Mouse (Mus musculus) ES-Bruce4 (cell line): ENCODE results near the gene Lyrm2. TPM values are rescaled to one million over a fixed set of nuclear protein-coding genes. Genes with fewer than 3 reads are reported as not detected.
A peak's percentile ranks its signal among the peaks of the same experiment; 100 is the strongest.

Experiments
- H3K27ac ChIP-seq: 2 replicates; pipeline ENCODE4 v1.5.1; 2012; ENCODE audit warnings: low read length, inconsistent platforms; ENCODE audit not compliant: insufficient read depth
- H3K27me3 ChIP-seq: 2 replicates; pipeline ENCODE4 v1.6.1; 2012; ENCODE audit warnings: mild to moderate bottlenecking, low read length, inconsistent platforms; ENCODE audit not compliant: control insufficient read depth, poor library complexity, insufficient read depth, severe bottlenecking
- H3K36me3 ChIP-seq: 2 replicates; pipeline ENCODE4 v1.6.1; 2012; ENCODE audit warnings: inconsistent platforms, mild to moderate bottlenecking, low read length, moderate library complexity; ENCODE audit not compliant: control insufficient read depth, poor library complexity, insufficient read depth, severe bottlenecking
- H3K4me1 ChIP-seq: one replicate; pipeline ENCODE4 v1.8.1; 2011; ENCODE audit warnings: low read length; ENCODE audit not compliant: control insufficient read depth, insufficient read depth
- H3K4me3 ChIP-seq: 2 replicates; pipeline ENCODE4 v1.5.1; 2011; ENCODE audit warnings: low read depth, mild to moderate bottlenecking, low read length
- H3K9ac ChIP-seq: 2 replicates; pipeline ENCODE4 v1.6.1; 2012; ENCODE audit warnings: low read depth, mild to moderate bottlenecking, inconsistent platforms; ENCODE audit not compliant: poor library complexity, severe bottlenecking
- H3K9me3 ChIP-seq: replicated peaks from 2 replicates; pipeline ENCODE4 v1.6.1; 2012; ENCODE audit warnings: mild to moderate bottlenecking, low read length, inconsistent platforms; ENCODE audit not compliant: control insufficient read depth, poor library complexity, insufficient read depth, severe bottlenecking
- CTCF ChIP-seq: IDR thresholded peaks from one replicate; pipeline ENCODE4 v1.8.1; 2011; ENCODE audit warnings: low read depth, low read length
- EP300 ChIP-seq: IDR thresholded peaks from 2 replicates; pipeline ENCODE4 v1.6.1; 2011; ENCODE audit warnings: low read depth, low read length; ENCODE audit not compliant: insufficient read depth
- POLR2A ChIP-seq: IDR thresholded peaks from one replicate; pipeline ENCODE4 v1.8.1; 2011; ENCODE audit warnings: low read length; ENCODE audit not compliant: insufficient read depth
- polyA plus RNA-seq: library from polyadenylated mRNA; stranded (reverse); fragments of >200 nt; gene quantifications from 2 replicates; pipeline ENCODE4 v1.2.4, GENCODE M21; 2011; ENCODE audit warnings: low read depth; ENCODE audit not compliant: missing spikeins, insufficient read depth, insufficient read length

Gene Lyrm2
- polyA plus RNA-seq, 1 experiment: 30.2 TPM

- H3K9ac ChIP-seq: no peak overlapping the region
- no peak overlapping the region for H3K4me3 ChIP-seq
- H3K27ac ChIP-seq: no peak overlapping the region
- peaks cover 24% of the 10 kb centered on the region for H3K9me3 ChIP-seq
- H3K27me3 ChIP-seq: no peaks in the 10 kb centered on the region
- H3K4me1 ChIP-seq: no peaks in the 10 kb centered on the region
- TF ChIP-seq EP300 (no peak), CTCF (no peak), POLR2A (no peak)
- peaks cover 16% of the 10 kb centered on the region for H3K36me3 ChIP-seq
Observed at GRCm38 (mm10) chr4:32779996-32780395, 20.1 kb upstream of the Lyrm2 start.

- Histone ChIP-seq H3K9ac (no peak overlapping the region), H3K4me1 (no peaks in the 10 kb centered on the region), H3K9me3 (peaks cover 7% of the 10 kb centered on the region), H3K27ac (no peak overlapping the region), H3K36me3 (no peaks in the 10 kb centered on the region), H3K4me3 (no peak overlapping the region), H3K27me3 (no peaks in the 10 kb centered on the region)
- TF ChIP-seq EP300 (no peak), POLR2A (no peak), CTCF (no peak)
Observed at GRCm38 (mm10) chr4:32787110-32787509, 12.9 kb upstream of the Lyrm2 start.

DNA sequence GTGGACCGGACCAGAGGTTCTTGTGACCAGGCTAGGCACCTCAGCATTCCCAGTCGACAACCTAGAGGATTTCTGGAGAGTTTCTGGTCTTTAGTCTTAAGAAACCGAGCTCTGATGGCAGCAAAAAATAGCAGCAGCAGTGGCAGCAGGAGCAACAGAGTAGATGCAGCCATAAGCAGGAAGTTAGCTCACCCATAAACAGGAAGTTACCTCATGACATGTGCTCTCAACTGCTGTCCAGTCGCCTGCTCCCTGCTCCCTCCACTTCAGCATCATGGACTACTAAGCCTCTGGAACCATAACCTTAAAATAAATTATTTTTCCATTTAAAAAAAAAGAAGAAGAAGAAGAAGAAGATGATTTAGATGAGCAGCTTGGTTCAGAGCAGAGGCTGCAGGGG lies 11.0 kb upstream of the Lyrm2 start:
- TF ChIP-seq POLR2A (no peak), EP300 (no peak), CTCF (no peak)
- H3K9me3 ChIP-seq: peaks cover 5% of the 10 kb centered on the region; the same call in 1 of the 2 replicates
- no peak overlapping the region for H3K4me3 ChIP-seq
- no peak overlapping the region for H3K9ac ChIP-seq
- no peaks in the 10 kb centered on the region for H3K36me3 ChIP-seq
- H3K27ac ChIP-seq: no peak overlapping the region
- no peaks in the 10 kb centered on the region for H3K27me3 ChIP-seq
- H3K4me1 ChIP-seq: no peaks in the 10 kb centered on the region

GRCm38 (mm10) chr4:32798976-32799375 lies 1.1 kb upstream of the Lyrm2 start:
- no peak overlapping the region for H3K9ac ChIP-seq
- no peaks in the 10 kb centered on the region for H3K4me1 ChIP-seq
- TF ChIP-seq CTCF (no peak), EP300 (no peak), POLR2A (no peak)
- no peaks in the 10 kb centered on the region for H3K27me3 ChIP-seq
- no peak overlapping the region for H3K4me3 ChIP-seq
- H3K36me3 ChIP-seq: no peaks in the 10 kb centered on the region
- H3K9me3 ChIP-seq: no peaks in the 10 kb centered on the region
- H3K27ac ChIP-seq: no peak overlapping the region

GRCm38 (mm10) chr4:32800577-32801170 lies 621 bp downstream of the Lyrm2 start:
- Histone ChIP-seq H3K4me3 (peak overlapping the region; percentile 54), H3K27ac (peak overlapping the region; percentile 42; the same call in 1 of the 2 replicates), H3K4me1 (no peaks in the 10 kb centered on the region), H3K27me3 (no peaks in the 10 kb centered on the region), H3K36me3 (no peaks in the 10 kb centered on the region), H3K9ac (peak overlapping the region; percentile 83), H3K9me3 (no peaks in the 10 kb centered on the region)
- TF ChIP-seq CTCF: no peak
- no peak for TF ChIP-seq POLR2A
- TF ChIP-seq EP300: no peak

- H3K4me3 ChIP-seq: no peak overlapping the region
- no peaks in the 10 kb centered on the region for H3K27me3 ChIP-seq
- no peaks in the 10 kb centered on the region for H3K9me3 ChIP-seq
- no peaks in the 10 kb centered on the region for H3K36me3 ChIP-seq
- no peak overlapping the region for H3K9ac ChIP-seq
- TF ChIP-seq EP300 (no peak), POLR2A (no peak), CTCF (no peak)
- no peak overlapping the region for H3K27ac ChIP-seq
- no peaks in the 10 kb centered on the region for H3K4me1 ChIP-seq
Observed at GRCm38 (mm10) chr4:32817478-32817877, 17.4 kb downstream of the Lyrm2 start.
